Mouse (Mus musculus): ENCODE measurements around the gene Mettl21c. TPM values are rescaled to one million over a fixed set of nuclear protein-coding genes. Genes with fewer than 3 reads are reported as not detected.

Gene Mettl21c
- total and polyA plus RNA-seq, 2 experiments from 2014 or later: 0.29 TPM; not detected in 1

DNA sequence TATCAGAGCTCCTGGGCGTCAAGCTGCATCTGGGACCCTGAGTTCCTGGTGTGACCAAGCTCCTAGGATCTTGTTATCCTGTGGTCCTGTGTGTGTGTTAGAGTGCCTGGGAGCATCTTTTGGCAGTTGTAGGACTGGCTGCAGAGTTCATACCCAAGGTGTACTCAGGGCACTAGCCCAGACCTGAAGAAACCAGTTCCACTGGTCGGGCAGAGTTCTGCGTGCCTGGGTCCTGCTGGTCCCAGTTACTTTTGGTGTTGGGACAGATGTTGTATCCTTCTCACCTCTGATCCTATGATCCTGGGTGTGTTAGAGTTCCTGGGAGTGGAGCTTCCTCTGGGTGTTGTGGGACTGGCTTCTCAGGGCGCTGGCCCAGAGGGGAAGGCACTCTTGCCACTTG is 55.5 kb downstream of the Mettl21c start:
- Histone ChIP-seq H3K4me3 (ENCODE audit: low read depth, low read length) (no peak overlapping the region), H3K27ac (ENCODE audit: low read depth) (no peak overlapping the region), H3K9ac (replicated peaks; ENCODE audit: low read depth, low read length) (no peak overlapping the region), H3K9me3 (replicated peaks; ENCODE audit: control insufficient read depth, low read length) (no peaks in the 10 kb centered on the region), H3K27me3 (ENCODE audit: control insufficient read depth, insufficient read depth, low read length) (no peaks in the 10 kb centered on the region), H3K4me2 (ENCODE audit: low read depth, low read length) (no peak overlapping the region), H3K4me1 (ENCODE audit: control insufficient read depth, insufficient read depth) (no peaks in the 10 kb centered on the region), H3K36me3 (replicated peaks; ENCODE audit: control insufficient read depth, insufficient read depth, low read length) (peaks cover 44% of the 10 kb centered on the region)
- no peak for TF ChIP-seq CTCF (IDR thresholded peaks at IDR 0.05; ENCODE audit: low read depth)
- no peak for TF ChIP-seq EP300 (IDR thresholded peaks at IDR 0.05; ENCODE audit: low read depth)
- DNase-seq (ENCODE audit: low spot score) (no peak), ATAC-seq (ENCODE audit: insufficient read depth, low read depth) (no peak)
- WGBS: 90% methylated on average over 4 of the region's 4 CpGs

Other genes with a start within 250 kb of the Mettl21c start
- 5.3 and 13.8 TPM in 2 replicates for gene Uxs1, start 192.2 kb downstream of the Mettl21c start, total RNA-seq (2014; rRNA removed; ENCODE audit: low replicate concordance)
- gene Uxs1, start 192.2 kb downstream of the Mettl21c start, polyA plus RNA-seq (2015; fragmentation: Nextera tagmentation; extraction: Ambion mirVana): 10.0 and 10.4 TPM in 2 replicates
- gene Tpp2, start 86.4 kb downstream of the Mettl21c start, total RNA-seq (2014; rRNA removed; ENCODE audit: low replicate concordance): 30.2 and 34.6 TPM in 2 replicates
- 28.3 and 30.4 TPM in 2 replicates for gene Tpp2, start 86.4 kb downstream of the Mettl21c start, polyA plus RNA-seq (2015; fragmentation: Nextera tagmentation; extraction: Ambion mirVana)
- not detected in 2 replicates for gene Gm8251, start 41.9 kb upstream of the Mettl21c start, total RNA-seq (2014; rRNA removed; ENCODE audit: low replicate concordance)
- not detected in 2 replicates for gene Gm8251, start 41.9 kb upstream of the Mettl21c start, polyA plus RNA-seq (2015; fragmentation: Nextera tagmentation; extraction: Ambion mirVana)
- gene Tex30, start 82.4 kb upstream of the Mettl21c start, total RNA-seq (2014; rRNA removed; ENCODE audit: low replicate concordance): 17.7 and 54.1 TPM in 2 replicates
- gene Tex30, start 82.4 kb upstream of the Mettl21c start, polyA plus RNA-seq (2015; fragmentation: Nextera tagmentation; extraction: Ambion mirVana): 35.5 and 42.7 TPM in 2 replicates
- gene Kdelc1, start 98.8 kb upstream of the Mettl21c start, total RNA-seq (2014; rRNA removed; ENCODE audit: low replicate concordance): 14.2 and 20.2 TPM in 2 replicates
- 25.4 and 30.2 TPM in 2 replicates for gene Kdelc1, start 98.8 kb upstream of the Mettl21c start, polyA plus RNA-seq (2015; fragmentation: Nextera tagmentation; extraction: Ambion mirVana)
- gene Bivm, start 98.9 kb upstream of the Mettl21c start, total RNA-seq (2014; rRNA removed; ENCODE audit: low replicate concordance): 5.1 and 20.2 TPM in 2 replicates
- gene Bivm, start 98.9 kb upstream of the Mettl21c start, polyA plus RNA-seq (2015; fragmentation: Nextera tagmentation; extraction: Ambion mirVana): 9.2 and 9.9 TPM in 2 replicates
- 12.1 and 39.8 TPM in 2 replicates for gene Ercc5, start 127.7 kb upstream of the Mettl21c start, total RNA-seq (2014; rRNA removed; ENCODE audit: low replicate concordance)
- 9.3 and 10.7 TPM in 2 replicates for gene Ercc5, start 127.7 kb upstream of the Mettl21c start, polyA plus RNA-seq (2015; fragmentation: Nextera tagmentation; extraction: Ambion mirVana)
- gene Mettl21e, start 198.9 kb upstream of the Mettl21c start, total RNA-seq (2014; rRNA removed; ENCODE audit: low replicate concordance): not detected in 2 replicates
- gene Mettl21e, start 198.9 kb upstream of the Mettl21c start, polyA plus RNA-seq (2015; fragmentation: Nextera tagmentation; extraction: Ambion mirVana): 0.05 TPM in 1 of 2 replicates, not detected in the other